Comparison of ENCODE assay signal across 10 mouse cellular contexts in genomic region chr7:24500929-24501328, GRCm38 (mm10). TPM values are rescaled to one million over a fixed set of nuclear protein-coding genes. Genes with fewer than 3 reads are reported as not detected.
DNase-seq lines count a peak whose midpoint lies in the region; ATAC-seq and TF ChIP-seq lines count a peak whose summit lies in the region.
"Had no signal": no experiment of that assay in that cellular context is flagged by ENCODE, and none has a peak within 500 bp of the region (broad histone marks: within the 10 kb centered on the region; RNA-seq: fewer than 3 reads in every experiment).

No protein-coding gene starts in this region.

- H3K27me3 ChIP-seq in kidney, embryonic 16.5 days (ENCODE audit: insufficient read depth, low read length): peaks cover 26% of the 10 kb centered on the region

- TF ChIP-seq POLR2A in brain, embryonic 14.5 days (IDR thresholded peaks at IDR 0.05; ENCODE audit: borderline replicate concordance, extremely low read depth, insufficient read depth, insufficient read length, poor library complexity, severe bottlenecking): no peak

- peaks cover 26% of the 10 kb centered on the region for H3K4me1 ChIP-seq in kidney, embryonic 16.5 days (ENCODE audit: insufficient read depth, low read length)

- no peak overlapping the region for H3K9ac ChIP-seq in kidney, embryonic 16.5 days (replicated peaks; ENCODE audit: low read length)

- no peak overlapping the region for H3K27ac ChIP-seq in kidney, embryonic 16.5 days (ENCODE audit: low read length)

- no peak for ATAC-seq in kidney, embryonic 16.5 days (ENCODE audit: low FRiP score, low TSS enrichment)

- WGBS in kidney, embryonic 16.5 days: 41% methylated on average over 7 of the region's 7 CpGs

- H3K4me2 ChIP-seq in kidney, embryonic 16.5 days (replicated peaks; ENCODE audit: low read depth, low read length): no peak overlapping the region

- H3K4me3 ChIP-seq in kidney, embryonic 16.5 days (ENCODE audit: low read length): no peak overlapping the region

- peak; percentile 57; the same call in 1 of the 2 replicates for TF ChIP-seq CTCF in brain, embryonic 14.5 days (IDR thresholded peaks at IDR 0.05; ENCODE audit: borderline replicate concordance, extremely low read depth, insufficient read depth, insufficient read length)

- no peaks in the 10 kb centered on the region for H3K36me3 ChIP-seq in kidney, embryonic 16.5 days (ENCODE audit: insufficient read depth, low read length)

- DNase-seq in adrenal gland, postnatal 14 days: peak; percentile 63
- no peak for DNase-seq in adrenal gland, postnatal 4 days (ENCODE audit: low spot score in 2 of 2)
- peak; percentile 52 for DNase-seq in kidney, postnatal 10 days
- no peak for DNase-seq in brain, embryonic 14.5 days (ENCODE audit: low read depth)
- peak; percentile 51 for DNase-seq in lung, postnatal 10 days
- DNase-seq in urinary bladder, postnatal 10 days (ENCODE audit: low spot score): no peak
- DNase-seq in left cerebral cortex, adult 11 months (ENCODE audit: low spot score): no peak

- 0 out of 2 replicates have a peak, but pooled peaks cover 4% of the 10 kb centered on the region for H3K9me3 ChIP-seq in kidney, embryonic 16.5 days (ENCODE audit: low read length)

RNA-seq across cellular contexts. Expression of gene Zfp428, which starts 5.9 kb away (rescaled TPM):
- 6.1 and 7.5 TPM in 2 replicates for total RNA-seq in adrenal gland, postnatal 14 days (2021)
- 10 to 100 TPM; 11.1 to 16.2 TPM for total RNA-seq in adrenal gland, postnatal 4 days (2021)
- polyA plus RNA-seq in kidney, embryonic 16.5 days (2015; fragmentation: Nextera tagmentation; extraction: Ambion mirVana): 60.5 and 67.6 TPM in 2 replicates
- 269 and 420 TPM in 2 replicates for polyA plus RNA-seq in brain, embryonic 14.5 days (2012; rRNA removed)

RNA-seq across cellular contexts. Expression of gene AC161166.1, which starts 11.3 kb away (rescaled TPM):
- total RNA-seq in adrenal gland, postnatal 14 days (2021): not detected in 2 replicates
- not detected for total RNA-seq in adrenal gland, postnatal 4 days (2021)
- polyA plus RNA-seq in kidney, embryonic 16.5 days (2015; fragmentation: Nextera tagmentation; extraction: Ambion mirVana): 0.42 and 0.80 TPM in 2 replicates
- polyA plus RNA-seq in brain, embryonic 14.5 days (2012; rRNA removed): not detected in 2 replicates
- polyA plus RNA-seq: frontal cortex, adult 2 months; liver, embryonic 16.5 days had no signal

RNA-seq across cellular contexts. Expression of gene Cadm4, which starts 19.1 kb away (rescaled TPM):
- 5.7 and 6.4 TPM in 2 replicates for total RNA-seq in adrenal gland, postnatal 14 days (2021)
- 10 to 100 TPM; 12.6 to 17.7 TPM for total RNA-seq in adrenal gland, postnatal 4 days (2021)
- 4.3 and 6.6 TPM in 2 replicates for polyA plus RNA-seq in kidney, embryonic 16.5 days (2015; fragmentation: Nextera tagmentation; extraction: Ambion mirVana)
- 178 and 268 TPM in 2 replicates for polyA plus RNA-seq in brain, embryonic 14.5 days (2012; rRNA removed)

RNA-seq across cellular contexts. Expression of gene Irgq, which starts 29.6 kb away (rescaled TPM):
- 18.9 and 20.4 TPM in 2 replicates for total RNA-seq in adrenal gland, postnatal 14 days (2021)
- 10 to 100 TPM; 24.9 to 25.7 TPM for total RNA-seq in adrenal gland, postnatal 4 days (2021)
- 7.2 and 7.8 TPM in 2 replicates for polyA plus RNA-seq in kidney, embryonic 16.5 days (2015; fragmentation: Nextera tagmentation; extraction: Ambion mirVana)
- 55.4 and 66.4 TPM in 2 replicates for polyA plus RNA-seq in brain, embryonic 14.5 days (2012; rRNA removed)

RNA-seq across cellular contexts. Expression of gene Plaur, which starts 38.6 kb away (rescaled TPM):
- total RNA-seq in adrenal gland, postnatal 14 days (2021): 5.2 and 7.9 TPM in 2 replicates
- 10 to 100 TPM; 11.9 to 13.1 TPM for total RNA-seq in adrenal gland, postnatal 4 days (2021)
- 16.3 and 18.5 TPM in 2 replicates for polyA plus RNA-seq in kidney, embryonic 16.5 days (2015; fragmentation: Nextera tagmentation; extraction: Ambion mirVana)
- 1.4 and 2.1 TPM in 2 replicates for polyA plus RNA-seq in brain, embryonic 14.5 days (2012; rRNA removed)

Comparison
In these comparisons a context has a peak if more than half of its experiments do, and no peak if none do; other contexts are left out.
1. DNase-seq: peak in adrenal gland, postnatal 14 days (single experiment), kidney, postnatal 10 days (single experiment) and lung, postnatal 10 days (single experiment); none in adrenal gland, postnatal 4 days (0 of 2), brain, embryonic 14.5 days (single experiment), urinary bladder, postnatal 10 days (single experiment) and left cerebral cortex, adult 11 months (single experiment).